Mouse (Mus musculus): ENCODE measurements around the gene Fam19a2. TPM values are rescaled to one million over a fixed set of nuclear protein-coding genes. Genes with fewer than 3 reads are reported as not detected.

The Fam19a2 gene
- total RNA-seq, 4 experiments from 2014 or later: 44.0 to 52.3 (median 49.0) TPM

- no peak for DNase-seq (ENCODE audit: low spot score in 2 of 2)
Measured at GRCm38 (mm10) chr10:123721952-123722460, 458.2 kb downstream of the Fam19a2 start.

GRCm38 (mm10) chr10:123723641-123724040, 459.8 kb downstream of the Fam19a2 start:
- DNase-seq (ENCODE audit: low spot score in 2 of 2): no peak

- no peak for DNase-seq (ENCODE audit: low spot score in 2 of 2)
Measured at GRCm38 (mm10) chr10:123748317-123748716, 484.5 kb downstream of the Fam19a2 start.

GRCm38 (mm10) chr10:123751676-123752280, 488.0 kb downstream of the Fam19a2 start:
- DNase-seq (ENCODE audit: low spot score in 2 of 2): no peak

DNA sequence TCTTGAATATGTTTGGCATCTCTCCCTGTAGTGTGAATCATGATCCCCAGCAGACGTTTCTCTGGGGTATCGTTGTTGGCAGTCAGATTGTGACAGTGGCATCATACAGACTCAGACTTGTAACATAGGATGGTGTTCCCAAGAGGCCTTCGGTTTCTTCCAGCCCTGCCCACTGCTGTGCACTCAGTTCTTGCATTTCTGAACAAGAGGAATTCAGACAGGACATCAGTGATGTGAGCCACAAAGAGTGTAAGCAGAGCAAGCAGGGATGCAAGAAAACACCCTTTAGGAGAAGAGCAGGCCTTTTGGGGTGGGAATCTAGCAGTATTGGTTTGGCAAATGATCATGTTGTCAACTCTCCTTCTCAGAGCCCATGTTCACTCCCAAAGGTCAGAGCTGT, 489.0 kb downstream of the Fam19a2 start:
- no peak for DNase-seq (ENCODE audit: low spot score in 2 of 2)

- DNase-seq (ENCODE audit: low spot score in 2 of 2): no peak
Measured at GRCm38 (mm10) chr10:123753996-123754395, 490.2 kb downstream of the Fam19a2 start.

- peak in 1 of 2 experiments; percentile 26 for DNase-seq (ENCODE audit: low spot score in 2 of 2)
Measured at GRCm38 (mm10) chr10:123789374-123789773, 525.6 kb downstream of the Fam19a2 start.

Other genes with a start within 250 kb of the Fam19a2 start
- gene Mon2, start 187.5 kb upstream of the Fam19a2 start, total RNA-seq (2022): 10 to 100 TPM; 78.4 to 88.5 (median 82.6) TPM
- 10 to 100 TPM; 89.5 to 97.6 (median 94.6) TPM for gene Usp15, start 67.0 kb upstream of the Fam19a2 start, total RNA-seq (2022)